Mouse (Mus musculus) brain, embryonic 14.5 days (tissue): ENCODE measurements at regions not wholly inside any gene's neighbourhood (a gene's known extent, or its start where the extent isn't known, plus 50 kb on each side); places are given as distances from the start of the nearest gene placed in this dataset.

Source experiments
- DNase-seq: peaks from one replicate; pipeline ENCODE4 v3.0.0-alpha.2; 2011; ENCODE audit warnings: low read depth
- CTCF ChIP-seq: fragments of 200-500 bp; IDR thresholded peaks from 2 replicates; pipeline ENCODE4 v1.5.1; 2012; ENCODE audit warnings: inconsistent platforms, mild to moderate bottlenecking, moderate library complexity, borderline replicate concordance; ENCODE audit not compliant: insufficient read depth, insufficient read length; ENCODE audit errors: extremely low read depth
- POLR2A ChIP-seq: fragments of 200-500 bp; IDR thresholded peaks from 2 replicates; pipeline ENCODE4 v1.6.1; 2012; ENCODE audit warnings: mild to moderate bottlenecking, inconsistent platforms, borderline replicate concordance; ENCODE audit not compliant: poor library complexity, insufficient read depth, insufficient read length, severe bottlenecking; ENCODE audit errors: extremely low read depth

DNA sequence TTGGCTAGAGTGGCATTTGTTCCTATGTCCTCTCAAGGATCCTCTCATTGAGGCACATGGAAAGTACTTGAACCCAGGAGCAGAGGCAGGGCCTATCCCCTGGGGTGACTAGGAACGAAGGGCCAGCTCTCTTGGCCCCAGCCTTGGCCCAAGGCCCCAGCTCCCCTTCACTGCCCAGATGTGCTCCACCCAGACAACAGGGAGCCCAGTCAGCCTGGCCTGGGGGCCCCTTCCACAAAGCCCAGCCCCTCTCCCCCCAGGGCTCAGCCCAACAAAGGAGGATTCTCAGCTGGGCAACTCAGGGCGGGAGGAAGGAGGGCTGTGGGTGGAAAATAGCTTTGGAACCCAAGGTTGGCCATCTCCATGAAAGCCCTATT is 80.6 kb downstream of the Pja1 start:
- no peak for DNase-seq
- no peak for TF ChIP-seq POLR2A
- no peak for TF ChIP-seq CTCF

DNA sequence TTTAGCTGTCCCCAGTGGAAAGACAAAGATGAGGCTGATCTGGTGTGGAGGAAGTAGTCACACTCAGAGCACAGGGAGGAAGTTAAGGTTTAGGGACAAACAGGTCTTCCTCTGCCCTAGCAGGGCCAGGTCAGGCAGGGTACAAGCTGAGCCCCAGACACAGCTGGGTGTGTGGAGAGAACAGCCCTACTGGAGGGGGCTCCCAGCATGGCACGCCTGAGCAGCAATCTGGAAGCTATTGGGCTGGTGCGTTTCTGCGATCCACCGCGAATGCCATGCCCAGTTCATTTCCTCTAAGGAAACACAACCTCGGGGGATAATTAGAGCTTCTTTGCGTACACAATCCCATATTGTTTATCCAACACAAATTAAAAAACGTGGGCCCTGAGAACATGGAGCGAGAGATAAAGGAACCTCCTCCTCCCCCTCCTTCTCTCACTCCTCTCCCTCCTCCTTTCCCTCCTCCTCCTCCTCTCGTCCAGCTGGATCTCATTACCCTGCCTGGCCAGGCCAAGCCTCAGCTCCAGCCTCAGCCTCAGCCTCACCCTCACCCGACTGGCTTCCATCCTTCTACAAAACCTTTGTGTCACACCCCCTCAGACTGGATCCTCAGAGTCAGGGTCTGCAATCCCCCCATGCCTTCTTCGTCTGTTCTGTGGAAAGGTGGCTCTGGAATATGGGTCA is 81.2 kb downstream of the Pja1 start:
- DNase-seq = no peak
- TF ChIP-seq CTCF (no peak), POLR2A (no peak)

DNA sequence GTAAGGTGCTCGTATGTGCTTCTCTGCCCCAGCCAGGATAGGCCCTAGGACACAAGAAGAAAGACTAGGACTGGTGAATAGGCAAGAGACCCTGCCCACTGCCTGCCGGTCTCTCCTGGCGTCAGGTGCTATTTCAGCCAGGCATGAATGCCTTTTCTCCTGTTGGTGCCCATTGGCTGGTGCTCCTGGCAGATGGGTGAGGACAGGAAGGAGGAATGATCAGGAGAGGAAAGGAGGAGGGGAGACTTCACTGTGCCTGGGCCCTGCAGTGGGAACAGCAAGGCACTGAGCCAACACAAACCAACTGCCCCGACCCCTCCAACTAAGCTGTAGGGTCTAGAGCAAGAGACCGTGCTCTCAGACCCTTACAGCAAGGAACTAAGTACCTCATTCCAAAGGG is 100.4 kb downstream of the Pja1 start:
- no peak for TF ChIP-seq CTCF
- no peak for TF ChIP-seq POLR2A
- no peak for DNase-seq

DNA sequence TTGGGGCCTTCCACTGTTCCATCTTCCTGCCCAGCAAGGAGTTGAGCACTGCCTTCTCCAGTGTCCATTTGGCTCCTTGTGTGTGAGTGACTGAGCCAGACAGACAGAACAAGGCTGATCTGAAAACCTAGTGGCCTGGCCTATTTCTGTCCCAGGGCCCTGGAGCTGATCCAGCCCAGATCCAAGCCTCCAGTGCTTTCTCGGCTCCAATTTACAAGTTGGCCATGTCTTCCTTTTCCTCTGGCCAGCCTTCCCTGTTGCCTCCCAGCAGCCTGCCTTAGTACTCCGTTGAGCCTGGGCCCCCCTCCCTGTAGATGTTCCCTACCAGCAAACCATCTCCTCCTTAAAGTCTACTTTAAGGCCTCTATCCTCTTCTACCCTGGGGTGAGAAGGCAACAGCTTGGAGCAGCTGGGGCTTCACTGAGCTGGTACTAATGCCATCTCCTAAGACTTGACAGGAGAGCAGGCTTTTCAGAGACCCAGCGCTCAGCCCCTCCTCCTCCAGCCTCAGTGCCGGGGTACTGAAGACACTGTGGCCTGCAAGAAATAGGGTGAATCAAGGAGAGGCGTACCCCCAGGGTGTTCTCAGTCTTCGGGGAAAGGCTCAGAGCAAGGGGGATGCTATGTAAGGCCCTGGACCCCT is 101.7 kb downstream of the Pja1 start:
- no peak for DNase-seq
- no peak for TF ChIP-seq POLR2A
- TF ChIP-seq CTCF = no peak

DNA sequence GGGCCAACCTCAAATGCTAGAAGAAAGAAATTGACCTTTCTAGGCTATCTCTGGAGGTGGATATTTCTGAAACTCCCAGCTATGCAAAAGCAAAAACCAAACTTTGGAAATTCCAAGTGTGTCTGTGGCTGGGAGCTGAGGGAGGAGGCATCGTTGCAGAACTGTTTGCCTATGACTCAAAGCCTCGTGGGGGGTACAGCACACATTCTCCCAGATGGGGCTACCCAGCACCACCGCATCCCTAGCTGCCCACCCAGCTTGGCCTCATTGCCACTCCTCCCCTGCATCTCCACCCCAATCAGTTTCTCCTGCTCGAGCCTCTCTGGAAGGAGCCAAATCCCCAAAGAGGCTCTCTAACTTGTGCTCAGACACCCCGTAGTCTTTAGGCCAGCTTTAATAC is 107.0 kb downstream of the Pja1 start:
- TF ChIP-seq CTCF = no peak
- no peak for TF ChIP-seq POLR2A
- DNase-seq = no peak

DNA sequence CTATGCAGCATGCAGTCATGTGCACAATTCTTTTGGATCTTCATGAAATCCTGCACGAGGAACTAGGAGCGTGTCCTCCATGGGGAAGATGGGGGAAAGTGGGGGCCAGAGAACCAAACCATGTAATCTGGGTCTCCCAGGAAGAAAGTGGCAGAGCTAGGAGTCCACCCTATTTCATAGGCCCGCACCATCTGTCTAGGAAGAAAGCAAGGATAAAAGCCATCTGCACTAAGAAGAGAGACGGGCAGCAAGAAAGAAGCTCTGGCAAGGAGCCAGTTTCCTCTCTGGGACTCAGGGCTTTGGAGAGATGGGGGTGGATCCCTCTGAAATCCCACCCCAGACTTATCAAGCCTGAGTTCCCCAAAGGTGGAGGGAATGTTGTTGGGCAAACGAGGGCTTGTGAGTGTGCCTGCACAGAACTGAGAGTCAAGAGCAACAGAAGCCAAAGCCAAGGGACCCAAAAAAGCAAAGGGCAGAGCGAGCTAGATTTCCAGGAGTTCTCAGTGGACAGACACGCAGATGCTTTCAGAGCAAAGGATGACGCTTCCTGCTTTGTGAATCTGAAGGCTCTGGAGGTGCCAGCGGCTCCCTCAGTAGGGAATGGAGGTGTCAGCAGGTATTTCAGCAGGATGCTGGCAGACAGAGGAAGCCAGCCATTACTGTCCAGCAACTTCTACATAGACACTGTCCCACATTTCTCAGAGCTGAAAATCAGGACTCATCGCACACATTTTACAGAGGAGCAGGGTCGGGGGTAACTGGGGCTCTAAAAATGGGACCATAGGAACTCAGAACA is 110.8 kb downstream of the Pja1 start:
- TF ChIP-seq CTCF = no peak
- TF ChIP-seq POLR2A = no peak
- peak; percentile 79 for DNase-seq

DNA sequence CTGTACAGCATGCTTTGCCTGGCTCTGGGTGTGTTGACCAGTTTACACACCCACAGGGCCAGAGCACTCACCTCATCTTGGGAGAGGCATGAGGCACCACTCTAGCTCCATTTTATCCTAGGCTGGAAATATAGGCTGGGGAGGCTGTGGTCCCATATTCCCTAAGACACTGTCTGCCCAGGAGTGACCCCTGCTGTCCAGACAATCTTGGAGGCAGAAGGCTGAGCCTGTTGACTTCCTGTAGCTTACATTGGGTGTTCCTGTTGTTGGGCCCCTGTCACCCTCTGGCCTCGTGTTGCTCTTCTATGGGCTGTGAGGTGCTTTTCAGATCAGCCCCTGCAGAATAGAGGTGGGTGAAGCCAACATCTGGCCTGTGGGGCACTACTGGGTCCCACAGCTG is 112.3 kb downstream of the Pja1 start:
- TF ChIP-seq POLR2A (no peak), CTCF (no peak)
- DNase-seq = no peak

DNA sequence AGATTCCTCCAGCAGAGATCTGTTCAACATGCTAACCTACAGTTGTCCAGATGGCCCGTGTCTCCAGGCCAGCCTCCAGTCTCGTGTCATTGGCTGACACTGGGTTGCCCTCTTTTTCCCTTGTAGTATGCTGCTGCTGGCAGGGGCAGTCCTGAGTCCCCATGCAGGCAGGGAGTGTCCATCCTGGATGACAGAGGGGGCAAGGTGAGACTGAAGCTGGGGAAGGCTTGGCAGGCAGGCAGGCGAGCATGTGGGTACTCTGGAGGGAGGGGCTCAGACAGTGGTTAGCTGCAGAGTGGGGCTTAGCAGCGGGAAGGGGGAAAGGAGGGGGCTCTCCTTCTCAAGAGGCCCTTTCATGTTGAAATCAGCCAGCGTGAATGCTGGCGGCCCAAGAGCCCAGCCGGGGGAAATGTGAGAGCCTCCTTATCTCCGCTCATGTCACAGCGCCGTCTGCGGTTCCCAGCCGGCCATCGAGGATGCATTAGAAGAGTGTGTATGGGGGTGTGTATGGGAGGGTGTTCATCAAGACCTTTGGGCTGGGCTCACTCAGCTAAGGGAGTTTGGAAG is 112.9 kb downstream of the Pja1 start:
- peak; percentile 72 for DNase-seq
- TF ChIP-seq CTCF (no peak), POLR2A (no peak)

DNA sequence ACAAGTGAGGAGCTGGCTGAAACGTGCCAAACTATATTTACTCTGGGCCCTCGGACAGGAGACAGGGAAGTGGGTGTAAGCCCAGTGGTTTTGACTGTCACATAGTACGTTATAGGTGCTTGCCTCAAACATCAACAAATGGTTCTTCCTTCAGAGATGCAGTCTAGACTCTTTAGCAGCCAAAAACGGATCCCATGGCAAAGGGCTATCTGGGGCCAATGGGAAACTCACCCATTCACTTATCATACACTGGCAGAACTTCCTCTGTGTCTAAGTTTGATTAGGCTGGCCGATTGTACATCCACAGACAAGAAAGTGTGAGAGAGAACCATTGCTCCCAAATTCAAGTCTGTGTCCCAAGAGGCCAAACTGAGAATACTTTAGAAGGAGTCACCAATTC is 115.9 kb downstream of the Pja1 start:
- DNase-seq = no peak
- TF ChIP-seq CTCF (no peak), POLR2A (no peak)

DNA sequence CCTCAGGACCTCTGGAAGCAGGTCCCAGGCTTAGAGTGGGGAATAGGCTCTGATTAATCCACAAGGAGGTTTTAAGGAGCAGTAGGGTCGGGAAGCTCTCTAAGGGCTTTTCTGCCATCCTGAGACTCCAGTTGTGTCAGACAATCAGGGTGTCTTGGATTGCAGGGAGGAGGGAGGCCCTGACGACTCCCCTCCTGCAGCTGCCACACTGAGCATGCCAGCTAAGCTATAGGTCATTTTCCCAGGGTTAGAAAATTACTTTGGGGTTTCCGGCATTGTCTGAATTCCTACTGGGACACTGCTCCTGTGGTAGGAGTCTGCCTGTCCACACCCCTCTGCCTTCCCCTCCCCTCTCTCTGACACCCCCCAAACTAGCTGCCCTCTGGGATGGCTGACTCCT is 120.8 kb downstream of the Pja1 start:
- no peak for DNase-seq
- TF ChIP-seq POLR2A (no peak), CTCF (no peak)

DNA sequence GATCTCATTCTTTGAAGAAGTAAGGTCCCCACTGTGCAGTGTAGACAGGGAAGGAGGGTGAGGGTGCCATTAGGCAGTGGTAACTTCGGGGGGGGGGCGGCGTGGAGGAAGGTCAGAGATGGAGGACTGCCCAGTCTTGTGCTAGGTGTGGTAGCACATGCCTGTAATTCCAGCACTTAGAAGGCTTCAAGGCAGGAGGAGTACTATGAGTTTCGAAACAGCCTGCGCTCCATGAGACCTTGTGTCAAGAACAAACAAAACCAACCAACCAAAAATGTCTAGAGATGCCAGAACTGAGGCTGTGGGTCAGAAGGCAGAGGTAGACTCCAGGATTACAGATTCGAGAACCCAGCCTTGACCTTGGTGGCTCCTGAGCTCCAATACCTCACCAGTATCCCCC is 130.8 kb downstream of the Pja1 start:
- DNase-seq = no peak
- TF ChIP-seq CTCF = no peak
- TF ChIP-seq POLR2A = no peak
